Mouse (Mus musculus): ENCODE data around the gene Luc7l2. TPM values are rescaled to one million over a fixed set of nuclear protein-coding genes. Genes with fewer than 3 reads are reported as not detected.

The Luc7l2 gene
- polyA plus RNA-seq, 1 experiment from 2014 or later = 34.4 TPM

DNA sequence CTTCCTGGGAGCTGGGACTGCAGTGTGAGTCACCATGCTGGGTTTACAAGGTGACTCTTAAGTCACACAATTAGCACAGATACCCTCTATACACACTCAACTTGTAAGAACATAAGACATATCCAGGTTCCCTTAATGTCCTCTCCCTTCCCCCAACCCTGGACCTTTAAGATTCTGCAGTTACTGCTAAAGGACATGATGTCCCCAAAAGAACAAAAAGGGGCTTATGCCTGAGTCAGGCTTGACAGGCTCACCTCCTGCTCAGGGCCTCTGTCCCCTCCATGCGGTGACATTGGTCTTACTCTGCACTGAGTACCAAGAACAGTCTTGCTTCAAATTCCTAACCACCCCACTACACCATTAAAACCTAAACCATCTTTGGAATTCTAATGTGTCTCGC, 81.7 kb downstream of the Luc7l2 start:
- peaks cover 14% of the 10 kb centered on the region for H3K4me1 ChIP-seq (replicated peaks)
- peaks cover 47% of the 10 kb centered on the region for H3K27me3 ChIP-seq (replicated peaks)
- 80% methylated on average over 2 of the region's 2 CpGs for WGBS
- no peak overlapping the region for H3K4me2 ChIP-seq
- H3K4me3 ChIP-seq = no peak overlapping the region
- no peak for ATAC-seq (ENCODE audit: insufficient number of reproducible peaks, low FRiP score)
- no peak overlapping the region for H3K9ac ChIP-seq
- no peaks in the 10 kb centered on the region for H3K9me3 ChIP-seq (replicated peaks)
- 0 out of 2 replicates have a peak, but pooled peaks cover 5% of the 10 kb centered on the region for H3K36me3 ChIP-seq
- no peak overlapping the region for H3K27ac ChIP-seq (ENCODE audit: poor library complexity, severe bottlenecking)

- no peak overlapping the region for H3K4me2 ChIP-seq
- 82% methylated on average over 8 of the region's 8 CpGs for WGBS
- no peak overlapping the region for H3K27ac ChIP-seq (ENCODE audit: poor library complexity, severe bottlenecking)
- peaks cover 14% of the 10 kb centered on the region for H3K4me1 ChIP-seq (replicated peaks)
- H3K9me3 ChIP-seq (replicated peaks) = no peaks in the 10 kb centered on the region
- no peak overlapping the region for H3K4me3 ChIP-seq
- no peak overlapping the region for H3K9ac ChIP-seq
- ATAC-seq (ENCODE audit: insufficient number of reproducible peaks, low FRiP score) = no peak
- peaks cover 61% of the 10 kb centered on the region for H3K27me3 ChIP-seq (replicated peaks)
- H3K36me3 ChIP-seq = no peaks in the 10 kb centered on the region
Measured at GRCm38 (mm10) chr6:38634461-38634860, 83.3 kb downstream of the Luc7l2 start.

- Histone ChIP-seq H3K9ac (peak overlapping the region; percentile 72), H3K27me3 (replicated peaks) (peaks cover 79% of the 10 kb centered on the region), H3K4me2 (peak overlapping the region; percentile 98), H3K4me1 (replicated peaks) (peaks cover 14% of the 10 kb centered on the region), H3K9me3 (replicated peaks) (no peaks in the 10 kb centered on the region), H3K36me3 (no peaks in the 10 kb centered on the region), H3K4me3 (peak overlapping the region; percentile 55), H3K27ac (ENCODE audit: poor library complexity, severe bottlenecking) (no peak overlapping the region)
- WGBS = 1% methylated on average over 63 of the region's 72 CpGs
- peak; percentile 63; the same call in 1 of the 2 replicates for ATAC-seq (ENCODE audit: insufficient number of reproducible peaks, low FRiP score)
Measured at GRCm38 (mm10) chr6:38635941-38636851, 85.1 kb downstream of the Luc7l2 start.

DNA sequence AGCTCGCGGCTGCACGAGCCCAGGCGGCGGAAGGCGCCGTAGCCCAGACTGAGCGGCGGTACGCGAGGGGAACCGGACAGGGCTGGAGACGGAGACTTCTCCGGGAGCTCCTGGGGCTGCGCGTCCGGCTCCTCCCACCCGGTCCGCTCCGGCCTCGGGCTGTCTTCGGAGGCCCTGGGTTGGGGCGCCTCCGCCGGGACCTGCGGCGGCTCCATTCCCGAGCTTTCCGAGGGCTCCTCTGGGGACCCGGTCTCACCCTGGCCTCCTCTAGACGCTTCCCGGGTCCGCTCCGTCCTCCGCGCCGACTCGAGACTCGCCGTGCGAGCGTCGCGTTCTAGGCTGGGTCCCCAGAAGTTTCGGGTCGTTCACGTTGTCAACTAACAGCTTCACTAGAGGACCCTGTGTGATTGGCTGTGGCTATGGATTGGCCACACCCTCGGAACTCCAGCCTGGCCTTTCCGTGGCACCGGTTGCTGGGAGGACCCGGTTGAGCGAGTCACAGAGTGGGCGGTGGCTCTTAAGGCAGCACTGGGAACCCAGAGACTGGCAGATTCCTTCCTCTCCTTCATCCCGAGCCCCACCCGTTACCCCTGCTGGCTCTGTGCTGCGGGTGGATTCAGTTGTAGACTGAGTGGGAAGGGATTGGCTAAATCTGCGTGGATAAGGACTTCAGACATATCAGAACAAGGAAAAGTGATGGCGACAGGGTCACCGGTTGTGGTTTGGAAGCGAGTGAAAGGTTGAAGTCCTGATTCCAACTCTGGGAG, 85.9 kb downstream of the Luc7l2 start, which contains the start of gene Klrg2:
TSS of gene Klrg2 (minus strand) at position 391 of the 767 bp plus-strand sequence.
- Histone ChIP-seq H3K27me3 (replicated peaks) (peaks cover 86% of the 10 kb centered on the region), H3K27ac (ENCODE audit: poor library complexity, severe bottlenecking) (no peak within 1 kb of the TSS), H3K9ac (peak within 1 kb of the TSS; percentile 72), H3K4me3 (peak within 1 kb of the TSS; percentile 55), H3K4me2 (peak within 1 kb of the TSS; percentile 98), H3K36me3 (no peaks in the 10 kb centered on the region), H3K9me3 (replicated peaks) (no peaks in the 10 kb centered on the region), H3K4me1 (replicated peaks) (peaks cover 14% of the 10 kb centered on the region)
- WGBS = 2% methylated on average over 60 of the region's 60 CpGs
- peak; percentile 75 for ATAC-seq (ENCODE audit: insufficient number of reproducible peaks, low FRiP score)

DNA sequence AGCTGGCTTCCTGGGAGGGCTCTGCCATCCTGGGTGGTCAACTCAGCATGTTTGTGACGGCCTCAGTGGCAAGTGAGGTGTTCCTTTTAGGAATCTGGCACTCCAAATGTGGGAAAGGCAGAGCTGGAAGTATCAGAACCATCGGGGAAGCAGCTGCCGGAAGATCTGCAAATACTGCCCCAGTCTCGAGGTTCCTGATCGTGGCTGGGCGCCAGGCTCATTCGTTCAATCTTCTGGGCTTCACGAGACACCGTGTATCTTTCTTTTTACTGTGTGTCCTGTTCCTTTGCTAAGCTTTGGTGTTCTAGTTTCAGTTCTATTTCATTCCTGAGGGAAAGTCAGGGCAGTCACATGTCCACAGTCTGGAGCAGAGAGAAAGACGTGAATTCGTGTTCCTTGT, 89.3 kb downstream of the Luc7l2 start:
- Histone ChIP-seq H3K4me1 (replicated peaks) (peaks cover 20% of the 10 kb centered on the region), H3K9ac (no peak overlapping the region), H3K9me3 (replicated peaks) (0 out of 2 replicates have a peak, but pooled peaks cover 4% of the 10 kb centered on the region), H3K27ac (ENCODE audit: poor library complexity, severe bottlenecking) (no peak overlapping the region), H3K4me3 (no peak overlapping the region), H3K36me3 (no peaks in the 10 kb centered on the region), H3K4me2 (no peak overlapping the region), H3K27me3 (replicated peaks) (peaks cover 65% of the 10 kb centered on the region)
- WGBS = 67% methylated on average over 11 of the region's 11 CpGs
- ATAC-seq (ENCODE audit: insufficient number of reproducible peaks, low FRiP score) = no peak

- H3K4me1 ChIP-seq (replicated peaks) = peaks cover 13% of the 10 kb centered on the region
- H3K9ac ChIP-seq = no peak overlapping the region
- no peak overlapping the region for H3K4me2 ChIP-seq
- no peak overlapping the region for H3K27ac ChIP-seq (ENCODE audit: poor library complexity, severe bottlenecking)
- H3K4me3 ChIP-seq = no peak overlapping the region
- no peaks in the 10 kb centered on the region for H3K36me3 ChIP-seq
- H3K9me3 ChIP-seq (replicated peaks) = 0 out of 2 replicates have a peak, but pooled peaks cover 4% of the 10 kb centered on the region
- peaks cover 56% of the 10 kb centered on the region for H3K27me3 ChIP-seq (replicated peaks)
- WGBS = 69% methylated on average over 5 of the region's 5 CpGs
- ATAC-seq (ENCODE audit: insufficient number of reproducible peaks, low FRiP score) = no peak
Measured at GRCm38 (mm10) chr6:38641228-38641627, 90.1 kb downstream of the Luc7l2 start.

GRCm38 (mm10) chr6:38641645-38642044, 90.5 kb downstream of the Luc7l2 start:
- Histone ChIP-seq H3K9me3 (replicated peaks) (0 out of 2 replicates have a peak, but pooled peaks cover 4% of the 10 kb centered on the region), H3K4me2 (no peak overlapping the region), H3K27me3 (replicated peaks) (peaks cover 52% of the 10 kb centered on the region), H3K4me1 (replicated peaks) (peaks cover 9% of the 10 kb centered on the region; the same call in 1 of the 2 replicates), H3K4me3 (no peak overlapping the region), H3K9ac (no peak overlapping the region), H3K36me3 (no peaks in the 10 kb centered on the region), H3K27ac (ENCODE audit: poor library complexity, severe bottlenecking) (no peak overlapping the region)
- ATAC-seq (ENCODE audit: insufficient number of reproducible peaks, low FRiP score) = no peak
- WGBS = 49% methylated on average over 5 of the region's 5 CpGs

GRCm38 (mm10) chr6:38642593-38642992, 91.5 kb downstream of the Luc7l2 start:
- Histone ChIP-seq H3K9ac (no peak overlapping the region), H3K4me2 (0 out of 2 replicates have a peak overlapping the region, but pooled peaks have one; percentile 12), H3K4me1 (replicated peaks) (peaks cover 6% of the 10 kb centered on the region; the same call in 1 of the 2 replicates), H3K4me3 (no peak overlapping the region), H3K36me3 (no peaks in the 10 kb centered on the region), H3K9me3 (replicated peaks) (0 out of 2 replicates have a peak, but pooled peaks cover 4% of the 10 kb centered on the region), H3K27me3 (replicated peaks) (peaks cover 45% of the 10 kb centered on the region), H3K27ac (ENCODE audit: poor library complexity, severe bottlenecking) (no peak overlapping the region)
- 43% methylated on average over 5 of the region's 5 CpGs for WGBS
- no peak for ATAC-seq (ENCODE audit: insufficient number of reproducible peaks, low FRiP score)

GRCm38 (mm10) chr6:38643039-38643438, 91.9 kb downstream of the Luc7l2 start:
- Histone ChIP-seq H3K27me3 (replicated peaks) (peaks cover 41% of the 10 kb centered on the region), H3K27ac (ENCODE audit: poor library complexity, severe bottlenecking) (no peak overlapping the region), H3K36me3 (no peaks in the 10 kb centered on the region), H3K4me2 (no peak overlapping the region), H3K4me1 (replicated peaks) (peaks cover 6% of the 10 kb centered on the region; the same call in 1 of the 2 replicates), H3K4me3 (no peak overlapping the region), H3K9me3 (replicated peaks) (0 out of 2 replicates have a peak, but pooled peaks cover 4% of the 10 kb centered on the region), H3K9ac (no peak overlapping the region)
- ATAC-seq (ENCODE audit: insufficient number of reproducible peaks, low FRiP score) = no peak
- WGBS = 65% methylated on average over 3 of the region's 3 CpGs

GRCm38 (mm10) chr6:38649545-38649944, 98.4 kb downstream of the Luc7l2 start:
- H3K9ac ChIP-seq = no peak overlapping the region
- no peaks in the 10 kb centered on the region for H3K4me1 ChIP-seq (replicated peaks)
- no peak overlapping the region for H3K27ac ChIP-seq (ENCODE audit: poor library complexity, severe bottlenecking)
- no peak overlapping the region for H3K4me2 ChIP-seq
- no peaks in the 10 kb centered on the region for H3K27me3 ChIP-seq (replicated peaks)
- no peaks in the 10 kb centered on the region for H3K36me3 ChIP-seq
- ATAC-seq (ENCODE audit: insufficient number of reproducible peaks, low FRiP score) = no peak
- no peaks in the 10 kb centered on the region for H3K9me3 ChIP-seq (replicated peaks)
- H3K4me3 ChIP-seq = no peak overlapping the region
- 67% methylated on average over 3 of the region's 3 CpGs for WGBS

Data from heart, embryonic 12.5 days (tissue).